Mouse (Mus musculus): ENCODE measurements at regions not wholly inside any gene's neighbourhood (a gene's known extent, or its start where the extent isn't known, plus 50 kb on each side); places are given as distances from the start of the nearest gene placed in this dataset.

DNA sequence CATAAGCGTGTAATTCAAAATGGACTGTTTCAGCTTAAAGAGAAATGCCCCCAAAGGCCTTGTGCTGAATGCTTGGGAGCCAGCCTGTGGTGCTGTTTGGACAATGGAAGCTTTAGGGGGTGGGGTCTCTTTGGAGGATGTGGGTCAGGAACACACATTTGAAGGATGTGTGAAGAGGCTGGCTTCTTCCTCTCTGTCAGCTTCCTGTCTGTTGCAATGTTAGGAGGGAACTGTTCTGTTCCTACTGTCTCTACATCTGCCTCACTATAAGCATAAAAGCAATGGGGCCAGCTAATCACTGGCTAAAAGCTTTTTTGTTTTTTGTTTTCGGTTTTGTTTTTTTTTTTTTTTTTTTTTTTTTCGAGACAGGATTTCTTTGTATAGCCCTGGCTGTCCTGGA, 480.5 kb upstream of the Nox3 start:
- TF ChIP-seq CTCF (IDR thresholded peaks at IDR 0.05; ENCODE audit: borderline replicate concordance, insufficient read depth, low read depth, low read length) (no peak), POLR2A (IDR thresholded peaks at IDR 0.05; ENCODE audit: borderline replicate concordance, insufficient read depth, low read length) (no peak)

Data from cerebellum, adult 2 months (tissue).